Mouse (Mus musculus): ENCODE measurements around the gene Olfr593.
"Not testable (repeated sequence)": the region's sequence is repeated elsewhere in the genome, so short reads cannot be mapped to it uniquely, and the experiment has no call there.

The Olfr593 gene

GRCm38 (mm10) chr7:103211562-103211961, at the start of gene Olfr593:
TSS of gene Olfr593 (plus strand) at chr7:103211862.
- DNase-seq (ENCODE audit: extremely low read depth, insufficient read length, low spot score): no peak

- no peak for DNase-seq (ENCODE audit: extremely low read depth, insufficient read length, low spot score)
These were observed 42.0 kb upstream of the Olfr593 start for GRCm38 (mm10) chr7:103169697-103170096.

DNA sequence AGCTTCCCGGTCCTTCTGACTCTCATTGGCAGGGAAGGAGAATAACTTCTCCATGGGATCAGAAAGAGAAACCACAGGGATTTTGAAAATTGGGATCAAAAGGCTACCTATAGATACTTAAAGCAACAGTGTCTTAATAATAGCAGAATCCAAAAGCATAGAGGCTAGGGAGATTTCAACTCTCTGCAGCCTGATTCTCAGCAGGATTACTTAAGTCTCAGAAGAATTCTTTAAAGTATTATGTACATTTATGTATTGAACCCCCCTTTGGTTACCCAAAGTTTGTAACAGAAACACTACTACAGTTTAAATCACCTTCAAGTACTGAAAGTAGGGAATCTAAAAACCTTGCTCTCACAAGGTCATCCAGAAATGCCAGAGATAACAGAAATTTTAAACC, 33.4 kb upstream of the Olfr593 start, which contains the start of gene Olfr591:
Olfr591 (minus strand) TSS at position 101 of the 400 bp plus-strand sequence.
- DNase-seq (ENCODE audit: extremely low read depth, insufficient read length, low spot score): no peak

GRCm38 (mm10) chr7:103184503-103184902, 27.2 kb upstream of the Olfr593 start, which contains the start of gene Olfr592:
TSS of gene Olfr592 (plus strand) at chr7:103184803.
- not testable (repeated sequence) for DNase-seq (ENCODE audit: extremely low read depth, insufficient read length, low spot score)

DNA sequence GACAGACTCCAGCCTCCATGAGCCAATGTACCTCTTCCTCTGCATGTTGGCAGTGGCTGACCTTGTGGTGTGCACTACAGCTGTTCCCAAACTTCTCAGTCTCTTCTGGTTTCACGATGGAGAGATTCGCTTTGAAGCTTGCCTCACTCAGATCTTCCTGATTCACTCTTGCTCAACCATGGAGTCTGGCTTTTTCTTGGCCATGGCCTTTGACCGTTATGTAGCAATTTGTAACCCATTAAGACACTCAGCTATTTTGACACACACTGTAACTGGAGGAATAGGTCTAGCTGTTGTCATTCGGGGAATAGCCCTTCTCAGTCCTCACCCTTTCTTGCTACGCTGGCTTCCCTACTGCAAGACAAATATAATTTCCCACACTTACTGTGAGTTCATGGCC, 388 bp downstream of the Olfr593 start:
- DNase-seq (ENCODE audit: extremely low read depth, insufficient read length, low spot score): not testable (repeated sequence)

DNA sequence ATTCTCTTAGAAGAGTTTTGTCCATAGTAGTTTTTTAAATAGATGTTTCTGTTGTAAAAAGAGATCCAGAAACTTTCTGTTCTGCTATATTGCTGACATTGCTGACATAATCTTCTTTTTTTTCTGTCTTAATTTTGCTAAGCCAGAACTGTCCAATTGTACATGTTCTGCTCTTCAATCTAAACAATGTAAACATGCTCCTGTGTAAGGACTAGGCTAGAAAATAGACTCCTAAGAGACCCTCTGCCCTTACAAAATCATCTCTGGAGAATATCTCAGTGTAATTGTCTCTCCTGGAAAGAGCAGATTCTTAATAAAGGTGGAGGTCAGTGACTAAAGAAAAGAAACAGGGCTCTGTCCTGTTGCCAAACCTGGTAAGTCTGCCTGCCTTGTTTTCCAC, 5.0 kb downstream of the Olfr593 start, which contains the start of gene Olfr594:
Olfr594 (plus strand) TSS at position 301 of the 400 bp plus-strand sequence.
- DNase-seq (ENCODE audit: extremely low read depth, insufficient read length, low spot score): no peak

DNA sequence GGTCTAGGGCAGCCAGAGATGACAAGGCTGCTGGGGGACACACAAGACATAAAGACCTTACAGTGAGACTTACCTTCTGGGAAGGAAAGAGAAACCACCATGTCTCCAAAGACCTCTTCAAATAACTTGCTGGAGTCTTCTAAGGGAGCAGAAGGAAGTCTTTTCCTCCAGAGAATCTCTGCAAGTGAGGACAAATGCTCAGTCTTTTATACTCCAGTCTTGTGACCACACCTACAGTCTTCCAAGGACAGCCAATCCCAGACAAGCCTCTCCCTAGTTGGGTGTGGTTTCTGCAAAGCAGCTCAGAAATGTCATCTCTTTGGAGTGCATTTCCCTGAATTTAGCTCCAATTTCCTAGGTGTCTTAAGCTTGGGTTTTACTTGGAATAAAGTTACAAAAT, 40.7 kb downstream of the Olfr593 start, which contains the start of gene Usp17ld:
Usp17ld (minus strand) TSS at position 101 of the 400 bp plus-strand sequence.
- DNase-seq (ENCODE audit: extremely low read depth, insufficient read length, low spot score): not testable (repeated sequence)
